Mouse (Mus musculus) ES-E14 (cell line): ENCODE measurements around the gene Rtn4rl1.

Experiments used
- CHD2 ChIP-seq: IDR thresholded peaks from 2 replicates; pipeline ENCODE4 v1.6.1; 2014; ENCODE audit warnings: mild to moderate bottlenecking, low read depth, low read length, inconsistent platforms
- HCFC1 ChIP-seq: IDR thresholded peaks from 2 replicates; pipeline ENCODE4 v1.6.1; 2012; ENCODE audit warnings: low read length, inconsistent platforms, borderline replicate concordance; ENCODE audit not compliant: insufficient read depth
- MAFK ChIP-seq: IDR thresholded peaks from 2 replicates; pipeline ENCODE4 v1.6.1; 2014; ENCODE audit warnings: mild to moderate bottlenecking, low read depth, low read length, inconsistent platforms; ENCODE audit not compliant: insufficient read depth
- ZNF384 ChIP-seq: IDR thresholded peaks from 2 replicates; pipeline ENCODE4 v1.6.1; 2012; ENCODE audit warnings: low read depth, low read length, inconsistent platforms

GRCm38 (mm10) chr11:75183917-75184570, 9.5 kb upstream of the Rtn4rl1 start:
- TF ChIP-seq MAFK (no peak), HCFC1 (no peak), CHD2 (no peak), ZNF384 (no peak)
